Mouse (Mus musculus) midbrain, embryonic 14.5 days (tissue): ENCODE results near the gene Gm44596. TPM values are rescaled to one million over a fixed set of nuclear protein-coding genes. Genes with fewer than 3 reads are reported as not detected.

Source experiments
- ATAC-seq: fragments of 200-750 bp; cut with Nextera tagmentation; 2 replicates; pipeline ENCODE4 v1.8.0; 2017; ENCODE audit warnings: moderate number of reproducible peaks, moderate library complexity; ENCODE audit not compliant: low FRiP score, low TSS enrichment
- DNase-seq: peaks from one replicate; pipeline ENCODE4 v3.0.0-alpha.2; 2015
- H3K27ac ChIP-seq: fragments of 300-500 bp; sonication (generic); replicated peaks from 2 replicates; pipeline ENCODE4 v1.5.1; 2014; ENCODE audit warnings: mild to moderate bottlenecking, low read depth, low read length, moderate library complexity
- H3K27me3 ChIP-seq: fragments of 300-500 bp; sonication (generic); 2 replicates; pipeline ENCODE4 v1.6.1; 2014; ENCODE audit warnings: low read length, control low read depth, mixed read lengths; ENCODE audit not compliant: control insufficient read depth, insufficient read depth
- H3K36me3 ChIP-seq: fragments of 300-500 bp; sonication (generic); 2 replicates; pipeline ENCODE4 v1.6.1; 2014; ENCODE audit warnings: low read length, control low read depth; ENCODE audit not compliant: control insufficient read depth, insufficient read depth
- H3K4me1 ChIP-seq: fragments of 300-500 bp; sonication (generic); 2 replicates; pipeline ENCODE4 v1.6.1; 2014; ENCODE audit warnings: mild to moderate bottlenecking, antibody characterized with exemption, low read length, control low read depth; ENCODE audit not compliant: control insufficient read depth, insufficient read depth
- H3K4me2 ChIP-seq: fragments of 300-500 bp; sonication (generic); 2 replicates; pipeline ENCODE4 v1.6.1; 2014; ENCODE audit warnings: mild to moderate bottlenecking, low read length, moderate library complexity
- H3K4me3 ChIP-seq: fragments of 300-500 bp; sonication (generic); replicated peaks from 2 replicates; pipeline ENCODE4 v1.5.1; 2014; ENCODE audit warnings: low read depth, low read length
- H3K9ac ChIP-seq: fragments of 300-500 bp; sonication (generic); replicated peaks from 2 replicates; pipeline ENCODE4 v1.6.1; 2014; ENCODE audit warnings: mild to moderate bottlenecking, low read length, moderate library complexity
- H3K9me3 ChIP-seq: fragments of 300-500 bp; sonication (generic); 2 replicates; pipeline ENCODE4 v1.6.1; 2016; ENCODE audit warnings: low read length, control low read depth, mixed read lengths; ENCODE audit not compliant: control insufficient read depth
- WGBS: fragments of 180-500 bp; shearing (Covaris S2); extraction: QIAGEN DNeasy Blood & Tissue Kit; methylation state at CpG from one replicate; pipeline ENCODE4 v1.1.7; 2014; 5-methylcytosine and 5-hydroxymethylcytosine counted together
- polyA plus RNA-seq: library from polyadenylated mRNA; unstranded; fragments of >200 nt; fragmentation: Nextera tagmentation; extraction: Ambion mirVana; gene quantifications from 2 replicates; pipeline ENCODE4 v1.2.1, GENCODE M21; 2014

Gm44596 gene
- polyA plus RNA-seq, 1 experiment from 2014 or later, result not detected

- Histone ChIP-seq H3K36me3 (peaks cover 22% of the 10 kb centered on the region), H3K4me2 (peak overlapping the region; percentile 70), H3K27me3 (no peaks in the 10 kb centered on the region), H3K4me3 (no peak overlapping the region), H3K9me3 (no peaks in the 10 kb centered on the region), H3K27ac (no peak overlapping the region), H3K4me1 (peaks cover 12% of the 10 kb centered on the region), H3K9ac (no peak overlapping the region)
- DNase-seq (peak; percentile 18), ATAC-seq (no peak)
- WGBS, result 30% methylated on average over 3 of the region's 3 CpGs
Measured at GRCm38 (mm10) chr6:128354140-128354539, 21.2 kb upstream of the Gm44596 start.

- H3K36me3 ChIP-seq, result peaks cover 22% of the 10 kb centered on the region
- peak overlapping the region; percentile 76 for H3K4me3 ChIP-seq
- H3K4me1 ChIP-seq, result peaks cover 12% of the 10 kb centered on the region
- WGBS, result under 1% methylated on average over 28 of the region's 28 CpGs
- no peaks in the 10 kb centered on the region for H3K27me3 ChIP-seq
- H3K27ac ChIP-seq, result peak overlapping the region; percentile 85
- peak overlapping the region; percentile 86 for H3K9ac ChIP-seq
- H3K4me2 ChIP-seq, result peak overlapping the region; percentile 70
- peak; percentile 78 for DNase-seq
- no peaks in the 10 kb centered on the region for H3K9me3 ChIP-seq
- peak; percentile 65 for ATAC-seq
Measured at GRCm38 (mm10) chr6:128355201-128355681, 20.1 kb upstream of the Gm44596 start.

- H3K27ac ChIP-seq, result peak within 1 kb of the TSS; percentile 85
- peak within 1 kb of the TSS; percentile 70 for H3K4me2 ChIP-seq
- peaks cover 13% of the 10 kb centered on the region for H3K4me1 ChIP-seq
- under 1% methylated on average over 41 of the region's 42 CpGs for WGBS
- H3K27me3 ChIP-seq, result no peaks in the 10 kb centered on the region
- H3K4me3 ChIP-seq, result peak within 1 kb of the TSS; percentile 76
- H3K9me3 ChIP-seq, result no peaks in the 10 kb centered on the region
- H3K36me3 ChIP-seq, result peaks cover 17% of the 10 kb centered on the region
- peak; percentile 98 for DNase-seq
- peak; percentile 99 for ATAC-seq
- peak within 1 kb of the TSS; percentile 86 for H3K9ac ChIP-seq
Measured at GRCm38 (mm10) chr6:128355726-128356416, 19.4 kb upstream of the Gm44596 start, which contains the start of gene Tulp3. Tulp3 (minus strand) TSS chr6:128355851.

GRCm38 (mm10) chr6:128358999-128359398, 16.3 kb upstream of the Gm44596 start:
- 9% methylated on average over 2 of the region's 2 CpGs for WGBS
- peaks cover 23% of the 10 kb centered on the region for H3K4me1 ChIP-seq

GRCm38 (mm10) chr6:128361901-128362300, 13.4 kb upstream of the Gm44596 start:
- Histone ChIP-seq H3K4me3 (peak overlapping the region; percentile 74), H3K9ac (peak overlapping the region; percentile 80), H3K36me3 (peaks cover 15% of the 10 kb centered on the region), H3K9me3 (no peaks in the 10 kb centered on the region), H3K27ac (peak overlapping the region; percentile 89), H3K4me1 (peaks cover 12% of the 10 kb centered on the region), H3K4me2 (peak overlapping the region; percentile 99), H3K27me3 (no peaks in the 10 kb centered on the region)
- ATAC-seq (0 out of 2 replicates have a peak, but pooled peaks have one; percentile 7), DNase-seq (no peak)
- 12% methylated on average over 9 of the region's 9 CpGs for WGBS

More at GRCm38 (mm10) chr6:128358999-128359398, 16.3 kb upstream of the Gm44596 start:
- no peaks in the 10 kb centered on the region for H3K9me3 ChIP-seq
- no peak overlapping the region for H3K4me3 ChIP-seq
- H3K27me3 ChIP-seq, result no peaks in the 10 kb centered on the region
- no peak overlapping the region for H3K4me2 ChIP-seq
- no peak overlapping the region for H3K27ac ChIP-seq
- H3K36me3 ChIP-seq, result peaks cover 15% of the 10 kb centered on the region
- ATAC-seq (no peak), DNase-seq (peak; percentile 84)
- H3K9ac ChIP-seq, result no peak overlapping the region

GRCm38 (mm10) chr6:128362381-128363006, 12.8 kb upstream of the Gm44596 start, which contains the start of the genes Rhno1 and Foxm1:
Rhno1 (minus strand) TSS chr6:128362911.
Foxm1 (plus strand) TSS chr6:128362967.
- Histone ChIP-seq H3K36me3 (peaks cover 12% of the 10 kb centered on the region), H3K9me3 (no peaks in the 10 kb centered on the region), H3K4me2 (peak within 1 kb of the TSS; percentile 99), H3K4me1 (peaks cover 12% of the 10 kb centered on the region), H3K9ac (peak within 1 kb of the TSS; percentile 80), H3K27me3 (no peaks in the 10 kb centered on the region), H3K27ac (peak within 1 kb of the TSS; percentile 89), H3K4me3 (peak within 1 kb of the TSS; percentile 74)
- DNase-seq, result peak; percentile 94
- WGBS, result under 1% methylated on average over 64 of the region's 76 CpGs
- peak; percentile 90 for ATAC-seq

GRCm38 (mm10) chr6:128363007-128363825, 12.1 kb upstream of the Gm44596 start:
- peak overlapping the region; percentile 99 for H3K4me2 ChIP-seq
- peak overlapping the region; percentile 89 for H3K27ac ChIP-seq
- H3K4me1 ChIP-seq, result peaks cover 12% of the 10 kb centered on the region
- under 1% methylated on average over 46 of the region's 46 CpGs for WGBS
- no peaks in the 10 kb centered on the region for H3K9me3 ChIP-seq
- H3K4me3 ChIP-seq, result peak overlapping the region; percentile 74
- DNase-seq, result no peak
- H3K36me3 ChIP-seq, result peaks cover 6% of the 10 kb centered on the region
- no peaks in the 10 kb centered on the region for H3K27me3 ChIP-seq
- H3K9ac ChIP-seq, result peak overlapping the region; percentile 80
- ATAC-seq, result peak; percentile 15

GRCm38 (mm10) chr6:128364721-128365120, 10.6 kb upstream of the Gm44596 start:
- ATAC-seq (no peak), DNase-seq (no peak)

More at GRCm38 (mm10) chr6:128364721-128365120, 10.6 kb upstream of the Gm44596 start:
- Histone ChIP-seq H3K27ac (no peak overlapping the region), H3K36me3 (no peaks in the 10 kb centered on the region), H3K27me3 (no peaks in the 10 kb centered on the region), H3K4me2 (no peak overlapping the region), H3K9me3 (no peaks in the 10 kb centered on the region), H3K9ac (no peak overlapping the region), H3K4me1 (peaks cover 12% of the 10 kb centered on the region), H3K4me3 (no peak overlapping the region)
- 82% methylated on average over 6 of the region's 6 CpGs for WGBS
